Mouse (Mus musculus) hindlimb bud, embryonic 11.5 days (tissue): ENCODE results near the gene Olfr1193.
"Not testable (repeated sequence)": the region's sequence is repeated elsewhere in the genome, so short reads cannot be mapped to it uniquely, and the experiment has no call there.

Experiments
- DNase-seq: peaks from one replicate; pipeline ENCODE4 v3.0.0-alpha.2; 2012; ENCODE audit warnings: low read depth, low spot score; ENCODE audit errors: extremely low spot score

Gene Olfr1193

GRCm38 (mm10) chr2:88675328-88675727 is at the start of gene Olfr1193:
Olfr1193 (plus strand) TSS chr2:88675628.
- not testable (repeated sequence) for DNase-seq

- DNase-seq = not testable (repeated sequence)
Measured at GRCm38 (mm10) chr2:88640242-88640641, 35.2 kb upstream of the Olfr1193 start, which contains the start of gene Olfr1191-ps1. Olfr1191-ps1 (plus strand) TSS chr2:88640542.

- DNase-seq = no peak
Measured at GRCm38 (mm10) chr2:88648209-88648608, 27.2 kb upstream of the Olfr1193 start, which contains the start of gene Olfr1192-ps1. Olfr1192-ps1 (plus strand) TSS chr2:88648509.

DNA sequence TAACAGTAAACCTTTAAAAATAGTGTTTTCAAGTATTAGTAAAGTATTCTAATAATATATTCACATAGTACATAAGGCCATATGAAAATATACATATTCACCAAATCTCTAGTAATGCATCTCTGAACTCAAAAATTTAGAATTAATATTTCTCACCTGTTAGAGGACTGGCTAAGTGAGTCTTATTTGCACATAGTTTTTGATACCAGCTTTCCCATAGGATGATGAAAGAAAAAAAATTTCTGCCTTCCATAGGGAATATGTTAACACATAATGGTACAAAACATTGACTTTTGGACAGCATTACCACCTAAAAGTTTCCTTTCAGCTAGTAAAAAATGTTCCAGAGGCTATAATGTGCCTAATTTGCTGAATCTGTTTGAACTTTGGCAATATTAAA is 13.7 kb downstream of the Olfr1193 start, which contains the start of gene Olfr1195:
Olfr1195 (minus strand) TSS at position 101 of the 400 bp plus-strand sequence.
- DNase-seq = no peak

- DNase-seq = no peak
Measured at GRCm38 (mm10) chr2:88704497-88704896, 29.1 kb downstream of the Olfr1193 start, which contains the start of gene Olfr1196. Olfr1196 (minus strand) TSS chr2:88704597.
